Mouse (Mus musculus): ENCODE results near the gene Slc9a3r1. TPM values are rescaled to one million over a fixed set of nuclear protein-coding genes. Genes with fewer than 3 reads are reported as not detected.

The Slc9a3r1 gene
- 6.8 and 9.1 TPM in 2 replicates for polyA plus RNA-seq (2015; fragmentation: Nextera tagmentation; extraction: Ambion mirVana)

GRCm38 (mm10) chr11:115162832-115163480 is at the start of gene Slc9a3r1:
Gene Slc9a3r1 (plus strand): TSS chr11:115163341.

GRCm38 (mm10) chr11:115133800-115134199 is 29.3 kb upstream of the Slc9a3r1 start, which contains the start of gene Cd300lf:
Gene Cd300lf (minus strand): TSS chr11:115133992.

GRCm38 (mm10) chr11:115187224-115187639 is 24.1 kb downstream of the Slc9a3r1 start, which contains the start of gene Tmem104:
Gene Tmem104 (plus strand): TSS chr11:115187487.

GRCm38 (mm10) chr11:115187693-115188092 is 24.6 kb downstream of the Slc9a3r1 start, which contains the start of gene Nat9:
Gene Nat9 (minus strand): TSS chr11:115187859.

Other genes starting within 250 kb of the Slc9a3r1 start
- 0.40 and 0.62 TPM in 2 replicates for gene Cd300lb, start 229.0 kb upstream of the Slc9a3r1 start, polyA plus RNA-seq (2015; fragmentation: Nextera tagmentation; extraction: Ambion mirVana)
- gene Cd300c, start 194.2 kb upstream of the Slc9a3r1 start, polyA plus RNA-seq (2015; fragmentation: Nextera tagmentation; extraction: Ambion mirVana): not detected in 2 replicates
- 0.55 and 0.78 TPM in 2 replicates for gene Cd300ld, start 173.4 kb upstream of the Slc9a3r1 start, polyA plus RNA-seq (2015; fragmentation: Nextera tagmentation; extraction: Ambion mirVana)
- 2.0 and 2.1 TPM in 2 replicates for gene Cd300c2, start 161.5 kb upstream of the Slc9a3r1 start, polyA plus RNA-seq (2015; fragmentation: Nextera tagmentation; extraction: Ambion mirVana)
- 0.16 TPM in 1 of 2 replicates, not detected in the other for gene Cd300ld2, start 147.1 kb upstream of the Slc9a3r1 start, polyA plus RNA-seq (2015; fragmentation: Nextera tagmentation; extraction: Ambion mirVana)
- gene Cd300ld4, start 136.3 kb upstream of the Slc9a3r1 start, polyA plus RNA-seq (2015; fragmentation: Nextera tagmentation; extraction: Ambion mirVana): not detected in 2 replicates
- gene Cd300ld5, start 125.6 kb upstream of the Slc9a3r1 start, polyA plus RNA-seq (2015; fragmentation: Nextera tagmentation; extraction: Ambion mirVana): not detected in 2 replicates
- not detected in 2 replicates for gene Cd300ld3, start 114.9 kb upstream of the Slc9a3r1 start, polyA plus RNA-seq (2015; fragmentation: Nextera tagmentation; extraction: Ambion mirVana)
- gene Cd300e, start 101.2 kb upstream of the Slc9a3r1 start, polyA plus RNA-seq (2015; fragmentation: Nextera tagmentation; extraction: Ambion mirVana): not detected in 2 replicates
- gene Rab37, start 71.9 kb upstream of the Slc9a3r1 start, polyA plus RNA-seq (2015; fragmentation: Nextera tagmentation; extraction: Ambion mirVana): 1.1 and 1.5 TPM in 2 replicates
- 0.62 and 0.94 TPM in 2 replicates for gene Cd300lf, start 29.3 kb upstream of the Slc9a3r1 start, polyA plus RNA-seq (2015; fragmentation: Nextera tagmentation; extraction: Ambion mirVana)
- gene Tmem104, start 24.1 kb downstream of the Slc9a3r1 start, polyA plus RNA-seq (2015; fragmentation: Nextera tagmentation; extraction: Ambion mirVana): 5.4 and 6.4 TPM in 2 replicates
- gene Nat9, start 24.5 kb downstream of the Slc9a3r1 start, polyA plus RNA-seq (2015; fragmentation: Nextera tagmentation; extraction: Ambion mirVana): 16.0 and 17.3 TPM in 2 replicates
- gene Grin2c, start 103.9 kb downstream of the Slc9a3r1 start, polyA plus RNA-seq (2015; fragmentation: Nextera tagmentation; extraction: Ambion mirVana): not detected in 2 replicates
- gene Fdxr, start 113.7 kb downstream of the Slc9a3r1 start, polyA plus RNA-seq (2015; fragmentation: Nextera tagmentation; extraction: Ambion mirVana): 4.2 and 6.4 TPM in 2 replicates
- 0.06 and 0.09 TPM in 2 replicates for gene Fads6, start 134.3 kb downstream of the Slc9a3r1 start, polyA plus RNA-seq (2015; fragmentation: Nextera tagmentation; extraction: Ambion mirVana)
- 0.18 and 0.31 TPM in 2 replicates for gene Otop2, start 143.8 kb downstream of the Slc9a3r1 start, polyA plus RNA-seq (2015; fragmentation: Nextera tagmentation; extraction: Ambion mirVana)
- not detected in 2 replicates for gene Ush1g, start 158.7 kb downstream of the Slc9a3r1 start, polyA plus RNA-seq (2015; fragmentation: Nextera tagmentation; extraction: Ambion mirVana)
- gene Otop3, start 171.4 kb downstream of the Slc9a3r1 start, polyA plus RNA-seq (2015; fragmentation: Nextera tagmentation; extraction: Ambion mirVana): 0.24 TPM in 1 of 2 replicates, not detected in the other
- 5.1 and 5.5 TPM in 2 replicates for gene Hid1, start 204.4 kb downstream of the Slc9a3r1 start, polyA plus RNA-seq (2015; fragmentation: Nextera tagmentation; extraction: Ambion mirVana)
- gene Cdr2l, start 218.6 kb downstream of the Slc9a3r1 start, polyA plus RNA-seq (2015; fragmentation: Nextera tagmentation; extraction: Ambion mirVana): 5.0 and 6.7 TPM in 2 replicates
- 125 TPM in 2 replicates for gene Mrpl58, start 240.4 kb downstream of the Slc9a3r1 start, polyA plus RNA-seq (2015; fragmentation: Nextera tagmentation; extraction: Ambion mirVana)